Mouse (Mus musculus) erythroblast, embryonic 14.5 days (primary cell): ENCODE results near the gene Ampd2.

Experiments used
- GATA1 ChIP-seq: IDR thresholded peaks from 2 replicates; pipeline ENCODE4 v1.6.1; 2012; ENCODE audit warnings: low read length, inconsistent platforms, mixed read lengths
- TAL1 ChIP-seq: IDR thresholded peaks from 3 replicates; pipeline ENCODE4 v1.6.1; 2012; ENCODE audit warnings: low read length, inconsistent platforms, mixed read lengths

GRCm38 (mm10) chr3:108113591-108114289 is 27.3 kb upstream of the Ampd2 start:
- TF ChIP-seq GATA1 (no peak), TAL1 (no peak)
